Mouse (Mus musculus) thymus, adult 2 months (tissue): ENCODE results near the gene Osbp2. TPM values are rescaled to one million over a fixed set of nuclear protein-coding genes. Genes with fewer than 3 reads are reported as not detected.

Experiments
- DNase-seq: peaks from one replicate; pipeline ENCODE4 v3.0.0; 2021
- H3K27ac ChIP-seq: fragments of 200-500 bp; 2 replicates; pipeline ENCODE4 v1.5.1; 2012; ENCODE audit warnings: low read length, control low read depth; ENCODE audit not compliant: control insufficient read depth, insufficient read depth
- H3K27me3 ChIP-seq: fragments of 200-500 bp; 2 replicates; pipeline ENCODE4 v1.6.1; 2012; ENCODE audit warnings: mild to moderate bottlenecking, low read length, moderate library complexity, mixed read lengths; ENCODE audit not compliant: control insufficient read depth, insufficient read depth
- H3K36me3 ChIP-seq: fragments of 200-500 bp; 2 replicates; pipeline ENCODE4 v1.6.1; 2012; ENCODE audit warnings: mild to moderate bottlenecking, low read length, moderate library complexity; ENCODE audit not compliant: control insufficient read depth, insufficient read depth
- H3K4me1 ChIP-seq: fragments of 200-500 bp; replicated peaks from 2 replicates; pipeline ENCODE4 v1.6.1; 2012; ENCODE audit warnings: low read length; ENCODE audit not compliant: control insufficient read depth, insufficient read depth
- H3K4me3 ChIP-seq: fragments of 200-500 bp; 2 replicates; pipeline ENCODE4 v1.5.1; 2012; ENCODE audit warnings: mild to moderate bottlenecking, low read length, control low read depth, moderate library complexity; ENCODE audit not compliant: control insufficient read depth, insufficient read depth
- CTCF ChIP-seq: fragments of 200-500 bp; IDR thresholded peaks from 2 replicates; pipeline ENCODE4 v1.5.1; 2012; ENCODE audit warnings: mild to moderate bottlenecking, control low read depth, low read length, moderate library complexity, borderline replicate concordance; ENCODE audit not compliant: control insufficient read depth, poor library complexity, insufficient read depth; ENCODE audit errors: extremely low read depth
- POLR2A ChIP-seq: fragments of 200-500 bp; IDR thresholded peaks from 2 replicates; pipeline ENCODE4 v1.6.1; 2012; ENCODE audit warnings: mild to moderate bottlenecking, low read length, control low read depth, moderate library complexity; ENCODE audit not compliant: control insufficient read depth, poor library complexity, insufficient read depth; ENCODE audit errors: extremely low read depth
- WGBS: fragments of 180-500 bp; shearing (Covaris S2); methylation state at CpG from one replicate; pipeline ENCODE4 v1.1.7; 2018; 5-methylcytosine and 5-hydroxymethylcytosine counted together
- polyA plus RNA-seq: library from polyadenylated mRNA; depleted of rRNA; stranded (reverse); fragments of >200 nt; gene quantifications from 2 replicates; pipeline ENCODE4 v1.2.3, GENCODE M21; 2012

Osbp2 gene
- polyA plus RNA-seq, 1 experiment, result 1.1 TPM

DNA sequence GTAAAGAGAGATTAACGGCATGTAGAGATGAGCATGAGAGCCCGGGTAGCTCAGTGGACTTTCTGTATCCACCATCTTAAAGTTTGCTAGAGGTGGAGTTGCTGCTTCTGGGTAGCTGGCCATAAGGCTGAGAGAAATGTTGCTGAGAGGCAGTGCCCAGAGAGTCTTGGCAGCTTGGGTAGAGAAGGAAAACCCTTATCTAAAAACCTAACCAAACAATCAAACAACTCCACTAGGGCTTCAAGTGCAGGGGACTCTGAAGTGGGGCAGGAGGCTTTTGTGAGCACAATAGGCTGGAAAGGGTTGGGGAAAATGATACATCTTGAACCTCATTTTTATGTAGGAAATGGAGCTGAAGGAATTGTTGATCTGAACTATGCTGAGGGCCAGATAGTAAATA, 177.4 kb downstream of the Osbp2 start:
- Histone ChIP-seq H3K4me1 (no peaks in the 10 kb centered on the region), H3K36me3 (peaks cover 62% of the 10 kb centered on the region), H3K27ac (no peak overlapping the region), H3K27me3 (no peaks in the 10 kb centered on the region), H3K4me3 (no peak overlapping the region)
- DNase-seq, result no peak
- WGBS, result 96% methylated on average over 2 of the region's 2 CpGs
- TF ChIP-seq POLR2A (no peak), CTCF (no peak)

- peaks cover 70% of the 10 kb centered on the region for H3K36me3 ChIP-seq
- TF ChIP-seq CTCF (no peak), POLR2A (no peak)
- H3K4me1 ChIP-seq, result no peaks in the 10 kb centered on the region
- no peak overlapping the region for H3K4me3 ChIP-seq
- no peaks in the 10 kb centered on the region for H3K27me3 ChIP-seq
- no peak overlapping the region for H3K27ac ChIP-seq
- WGBS, result 96% methylated on average over 8 of the region's 8 CpGs
- DNase-seq, result no peak
Observed at GRCm38 (mm10) chr11:3685431-3685830, 178.3 kb downstream of the Osbp2 start.

DNA sequence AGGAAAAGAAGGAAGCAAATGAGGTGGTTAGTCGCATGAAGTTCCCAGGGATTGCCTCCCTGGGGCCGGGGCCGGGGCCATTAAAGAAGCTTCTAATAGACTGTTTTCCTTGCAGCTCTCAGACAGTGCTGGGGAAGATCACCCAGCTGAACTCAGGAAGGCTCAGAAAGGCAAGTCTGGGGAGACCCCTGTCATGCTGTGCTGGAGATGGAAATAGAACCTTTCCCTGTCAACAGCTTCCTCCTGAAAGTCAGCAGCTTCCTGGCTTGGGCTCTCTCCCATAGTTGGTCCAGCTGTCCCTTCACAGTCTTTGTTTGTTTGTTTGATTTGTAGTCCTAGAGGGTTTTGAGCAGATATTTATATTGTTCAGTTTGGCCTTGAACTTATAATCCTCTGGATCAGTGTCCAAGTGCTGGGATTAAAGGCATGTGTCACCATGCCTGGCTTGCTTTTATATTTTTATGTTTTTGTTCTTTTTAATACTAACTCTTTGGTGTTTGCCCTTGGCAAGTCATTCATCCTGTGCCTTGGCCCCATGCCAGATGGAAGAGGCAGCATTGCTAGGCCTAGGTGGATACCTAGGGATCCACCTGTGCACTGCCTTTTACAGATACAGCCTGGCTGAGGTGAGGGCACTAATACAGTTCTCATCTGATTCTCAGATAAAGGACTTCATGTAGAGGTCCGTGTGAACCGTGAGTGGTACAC, 178.8 kb downstream of the Osbp2 start:
- peaks cover 74% of the 10 kb centered on the region for H3K36me3 ChIP-seq
- no peaks in the 10 kb centered on the region for H3K4me1 ChIP-seq
- DNase-seq, result no peak
- H3K4me3 ChIP-seq, result no peak overlapping the region
- 98% methylated on average over 5 of the region's 5 CpGs for WGBS
- no peaks in the 10 kb centered on the region for H3K27me3 ChIP-seq
- TF ChIP-seq POLR2A (no peak), CTCF (no peak)
- no peak overlapping the region for H3K27ac ChIP-seq

DNA sequence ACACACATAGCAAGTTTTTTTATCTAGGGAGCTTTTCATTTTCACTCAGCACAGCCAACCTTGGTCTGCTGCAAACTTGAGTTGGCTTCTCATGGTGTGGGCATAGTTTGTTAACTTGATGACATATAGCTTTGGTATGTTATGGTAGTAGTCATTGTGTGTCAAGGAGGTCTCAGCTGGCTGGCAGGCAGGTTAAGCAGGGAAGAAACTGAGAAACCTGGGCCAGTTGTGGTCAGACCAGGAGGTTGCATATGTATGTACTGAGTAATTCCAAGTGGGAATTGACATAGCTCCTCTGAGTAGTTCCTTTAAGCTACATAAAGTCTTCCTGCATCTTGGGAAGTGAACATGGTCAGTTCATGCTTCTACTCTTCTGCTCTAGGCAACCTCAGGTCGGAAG, 179.5 kb downstream of the Osbp2 start:
- peaks cover 73% of the 10 kb centered on the region for H3K36me3 ChIP-seq
- no peak for TF ChIP-seq CTCF
- TF ChIP-seq POLR2A, result no peak
- no peak for DNase-seq
- WGBS, result 93% methylated on average over 1 of the region's 1 CpGs
- H3K4me1 ChIP-seq, result no peaks in the 10 kb centered on the region
- no peak overlapping the region for H3K4me3 ChIP-seq
- no peak overlapping the region for H3K27ac ChIP-seq
- H3K27me3 ChIP-seq, result no peaks in the 10 kb centered on the region

DNA sequence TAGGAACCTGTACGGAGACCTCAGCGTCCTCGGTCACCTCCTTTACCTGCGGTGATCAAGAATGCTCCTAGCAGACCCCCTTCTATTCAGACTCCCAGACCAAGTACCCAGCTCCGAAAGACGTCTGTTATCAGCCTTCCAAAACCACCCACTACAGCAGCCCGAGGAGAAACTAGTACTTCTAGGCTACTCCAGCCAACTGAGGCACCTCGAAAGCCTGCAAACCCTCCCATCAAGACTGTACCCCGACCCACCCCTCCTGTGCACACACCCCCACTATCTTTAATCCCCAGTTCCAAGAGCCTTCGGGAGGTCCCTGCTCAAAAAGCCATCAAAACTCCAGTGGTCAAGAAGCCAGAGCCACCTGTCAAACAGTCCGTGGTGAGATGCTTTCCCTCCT, 180.0 kb downstream of the Osbp2 start:
- 96% methylated on average over 11 of the region's 11 CpGs for WGBS
- TF ChIP-seq CTCF (no peak), POLR2A (no peak)
- no peak overlapping the region for H3K4me3 ChIP-seq
- DNase-seq, result no peak
- no peaks in the 10 kb centered on the region for H3K4me1 ChIP-seq
- H3K27ac ChIP-seq, result no peak overlapping the region
- H3K27me3 ChIP-seq, result no peaks in the 10 kb centered on the region
- H3K36me3 ChIP-seq, result peaks cover 73% of the 10 kb centered on the region

GRCm38 (mm10) chr11:3679771-3680170, 183.9 kb downstream of the Osbp2 start:
- peaks cover 82% of the 10 kb centered on the region for H3K36me3 ChIP-seq
- H3K4me3 ChIP-seq, result no peak overlapping the region
- no peak for TF ChIP-seq POLR2A
- no peak for TF ChIP-seq CTCF
- no peaks in the 10 kb centered on the region for H3K27me3 ChIP-seq
- no peak for DNase-seq
- H3K27ac ChIP-seq, result no peak overlapping the region
- 96% methylated on average over 3 of the region's 3 CpGs for WGBS
- H3K4me1 ChIP-seq, result no peaks in the 10 kb centered on the region

DNA sequence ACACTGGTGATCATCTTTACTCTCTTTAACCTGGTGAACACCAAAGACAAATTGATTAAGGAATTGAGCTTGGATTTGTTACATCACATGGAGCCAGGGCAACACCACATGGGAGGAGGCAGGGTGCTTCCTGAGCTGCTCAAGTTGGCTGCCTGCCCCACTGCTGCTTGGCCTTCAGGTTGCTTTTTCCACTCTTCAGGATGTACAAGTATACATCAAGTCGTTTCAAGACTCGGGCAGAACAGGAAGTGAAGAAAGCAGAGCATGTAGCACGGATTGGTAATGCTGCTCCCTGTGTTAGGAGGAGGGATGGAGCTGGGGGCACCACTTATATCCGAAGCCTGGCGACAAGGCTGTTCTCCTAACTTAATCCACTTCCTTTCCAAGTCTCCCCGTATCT, 186.5 kb downstream of the Osbp2 start:
- Histone ChIP-seq H3K36me3 (peaks cover 80% of the 10 kb centered on the region), H3K4me1 (no peaks in the 10 kb centered on the region), H3K4me3 (no peak overlapping the region), H3K27ac (no peak overlapping the region), H3K27me3 (no peaks in the 10 kb centered on the region)
- no peak for TF ChIP-seq POLR2A
- TF ChIP-seq CTCF, result no peak
- 78% methylated on average over 6 of the region's 6 CpGs for WGBS
- no peak for DNase-seq
